Mouse (Mus musculus) C2C12 (cell line): ENCODE data around the gene Xylb.

Experiments
- CEBPB ChIP-seq: IDR thresholded peaks from one replicate; pipeline ENCODE4 v1.6.1; 2011; ENCODE audit warnings: low read depth, mild to moderate bottlenecking, control low read depth, moderate library complexity
- CTCF ChIP-seq: IDR thresholded peaks from one replicate; pipeline ENCODE4 v1.5.1; 2011; ENCODE audit not compliant: control insufficient read depth, insufficient read depth, insufficient read length
- FOSL1 ChIP-seq: IDR thresholded peaks from one replicate; pipeline ENCODE4 v1.8.0; 2011; ENCODE audit warnings: mild to moderate bottlenecking, low read length; ENCODE audit not compliant: poor library complexity, insufficient read depth, severe bottlenecking
- MAX ChIP-seq: IDR thresholded peaks from one replicate; pipeline ENCODE4 v1.6.1; 2011; ENCODE audit warnings: mild to moderate bottlenecking, control low read depth
- MYOD1 ChIP-seq: IDR thresholded peaks from one replicate; pipeline ENCODE4 v1.6.1; 2011; ENCODE audit warnings: low read depth; ENCODE audit not compliant: control insufficient read depth, insufficient read length
- USF1 ChIP-seq: IDR thresholded peaks from one replicate; pipeline ENCODE4 v1.6.1; 2011; ENCODE audit warnings: low read depth, mild to moderate bottlenecking, control low read depth, moderate library complexity

DNA sequence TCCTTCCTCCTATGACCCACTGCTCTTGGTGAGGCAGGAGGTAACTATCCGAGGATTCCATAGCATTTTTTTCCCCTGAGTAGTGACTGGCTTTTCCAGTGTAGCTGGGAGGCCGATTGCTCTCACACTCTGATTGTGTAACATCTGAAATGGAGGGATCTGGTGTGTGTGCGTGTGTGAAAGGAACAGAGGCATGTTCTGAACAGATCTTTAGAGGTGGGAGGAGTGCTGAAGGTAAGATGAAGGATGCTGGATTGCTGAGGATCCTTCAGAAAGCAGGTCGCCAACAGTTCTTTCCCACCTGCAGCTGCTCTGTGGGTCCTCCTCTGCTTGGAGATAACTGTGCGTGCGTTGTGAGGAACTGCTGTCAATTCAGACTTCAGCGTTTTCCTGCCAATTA lies 44.2 kb downstream of the Xylb start:
- TF ChIP-seq CTCF (no peak), USF1 (no peak), MYOD1 (no peak), CEBPB (no peak), MAX (no peak), FOSL1 (no peak)
